Mouse (Mus musculus) E14TG2a.4 (cell line): ENCODE measurements around the gene Rhcg.
A peak's percentile ranks its signal among the peaks of the same experiment; 100 is the strongest.

Experiments used
- H3K27me3 ChIP-seq: 2 replicates; pipeline ENCODE4 v1.6.1; 2014; ENCODE audit warnings: low read length, control low read depth; ENCODE audit not compliant: insufficient read depth
- H3K36me3 ChIP-seq: 2 replicates; pipeline ENCODE4 v1.6.1; 2014; ENCODE audit warnings: low read length, control low read depth; ENCODE audit not compliant: insufficient read depth
- H3K4me1 ChIP-seq: replicated peaks from 2 replicates; pipeline ENCODE4 v1.6.1; 2014; ENCODE audit warnings: low read depth, low read length, control low read depth
- H3K4me3 ChIP-seq: replicated peaks from 2 replicates; pipeline ENCODE4 v1.5.1; 2014; ENCODE audit warnings: mild to moderate bottlenecking, low read length
- H3K9me3 ChIP-seq: 2 replicates; pipeline ENCODE4 v1.6.1; 2014; ENCODE audit warnings: low read length, control low read depth
- CTCF ChIP-seq: conservative IDR thresholded peaks from 2 replicates; pipeline ENCODE4 v1.5.1; 2014; ENCODE audit warnings: low read length
- NANOG ChIP-seq: IDR thresholded peaks from 2 replicates; pipeline ENCODE4 v1.6.1; 2014; ENCODE audit warnings: borderline replicate concordance, low read length, mixed read lengths
- POU5F1 ChIP-seq: IDR thresholded peaks from 2 replicates; pipeline ENCODE4 v1.6.1; 2014; ENCODE audit warnings: low read length, borderline replicate concordance

The Rhcg gene

DNA sequence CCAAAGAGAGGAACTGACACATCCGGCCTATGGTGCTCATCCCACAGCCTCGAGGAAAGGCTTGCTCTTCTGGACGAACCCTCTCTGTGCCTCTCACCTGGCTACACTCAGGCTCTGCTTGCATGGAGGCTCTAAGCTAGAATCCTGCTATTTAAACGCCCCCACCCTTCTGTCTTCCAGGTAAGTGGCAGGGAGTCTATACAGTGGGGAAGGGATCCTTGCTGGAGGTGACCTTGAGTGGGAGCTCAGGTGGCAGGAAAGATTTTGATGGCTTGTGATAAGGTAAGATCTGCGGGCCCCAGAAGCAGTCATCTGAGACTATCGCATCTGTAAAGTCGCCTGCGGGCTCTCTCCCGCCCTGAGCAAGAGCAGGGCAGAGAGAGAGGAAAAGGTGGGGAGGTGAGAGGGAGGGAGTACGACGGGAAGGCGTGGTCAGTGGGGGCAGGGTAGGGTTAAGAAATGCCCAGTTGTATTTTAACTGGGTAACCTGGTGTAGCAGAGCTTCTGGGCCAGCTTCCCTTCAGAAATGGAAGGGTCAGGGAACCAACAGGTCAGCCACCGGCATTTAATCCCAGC lies 14.4 kb upstream of the Rhcg start:
- Histone ChIP-seq H3K9me3 (no peaks in the 10 kb centered on the region), H3K4me1 (peaks cover 8% of the 10 kb centered on the region), H3K36me3 (no peaks in the 10 kb centered on the region), H3K4me3 (no peak overlapping the region), H3K27me3 (peaks cover 21% of the 10 kb centered on the region)
- TF ChIP-seq NANOG (no peak), CTCF (no peak), POU5F1 (no peak)

DNA sequence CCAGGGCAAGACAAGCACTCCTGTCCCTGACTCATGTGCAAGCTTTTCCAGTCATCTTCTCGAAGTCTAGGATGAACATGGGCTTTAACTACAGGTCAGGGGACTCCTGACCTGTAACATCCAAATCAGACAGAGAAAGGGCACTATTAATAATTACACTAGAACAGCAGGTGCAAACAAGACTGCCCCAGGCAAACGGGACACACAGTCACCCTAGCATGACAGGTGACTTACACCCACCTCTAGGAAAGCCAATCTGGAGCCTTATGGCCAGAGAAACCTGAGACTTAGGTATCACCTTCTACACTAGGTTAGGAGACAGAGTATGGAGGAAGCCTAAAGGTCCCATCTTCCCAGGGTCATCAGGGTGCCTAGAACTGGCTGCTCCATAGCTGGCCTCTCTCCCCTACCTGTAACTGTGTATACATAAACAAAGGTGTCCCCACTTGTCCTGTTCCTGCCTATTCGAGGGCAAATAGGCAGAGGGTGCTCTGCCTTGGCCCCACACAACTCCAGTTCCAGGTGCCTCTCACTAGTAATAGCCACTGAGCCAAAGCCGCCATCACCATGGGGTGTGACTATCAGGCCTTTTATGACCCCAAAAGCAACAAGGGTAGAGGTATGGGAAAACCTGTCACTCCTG lies 10.9 kb upstream of the Rhcg start:
- H3K27me3 ChIP-seq = peaks cover 25% of the 10 kb centered on the region
- peaks cover 8% of the 10 kb centered on the region for H3K4me1 ChIP-seq
- no peak overlapping the region for H3K4me3 ChIP-seq
- no peaks in the 10 kb centered on the region for H3K36me3 ChIP-seq
- H3K9me3 ChIP-seq = no peaks in the 10 kb centered on the region
- TF ChIP-seq CTCF (no peak), POU5F1 (no peak), NANOG (no peak)

GRCm38 (mm10) chr7:79626170-79626569 lies 8.7 kb upstream of the Rhcg start:
- TF ChIP-seq NANOG (no peak), POU5F1 (no peak), CTCF (no peak)

DNA sequence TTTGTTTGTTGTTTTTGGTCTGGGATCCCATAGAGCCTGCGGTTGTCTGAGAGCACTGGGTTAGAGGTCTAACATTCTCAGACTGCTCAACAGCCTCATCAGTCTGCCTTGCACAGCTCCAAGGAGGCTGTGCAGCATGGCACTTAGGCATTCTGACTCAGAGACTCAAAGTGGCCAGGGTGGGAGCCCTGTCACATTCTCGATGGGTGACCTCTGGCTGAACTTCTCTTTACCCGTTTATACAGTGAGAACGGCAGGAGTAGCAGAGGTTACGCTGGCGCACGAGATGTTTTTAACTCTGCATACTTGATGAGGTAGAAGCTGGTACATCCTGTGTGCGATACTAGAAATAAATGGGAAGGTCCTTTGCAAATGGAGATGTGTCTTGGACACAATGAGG lies 5.6 kb upstream of the Rhcg start:
- TF ChIP-seq NANOG (no peak), CTCF (no peak), POU5F1 (no peak)
- Histone ChIP-seq H3K4me3 (no peak overlapping the region), H3K9me3 (no peaks in the 10 kb centered on the region), H3K36me3 (no peaks in the 10 kb centered on the region), H3K27me3 (peaks cover 32% of the 10 kb centered on the region), H3K4me1 (peaks cover 6% of the 10 kb centered on the region; the same call in 1 of the 2 replicates)

More at GRCm38 (mm10) chr7:79626170-79626569, 8.7 kb upstream of the Rhcg start:
- Histone ChIP-seq H3K36me3 (no peaks in the 10 kb centered on the region), H3K4me1 (peaks cover 6% of the 10 kb centered on the region; the same call in 1 of the 2 replicates), H3K4me3 (no peak overlapping the region), H3K9me3 (no peaks in the 10 kb centered on the region), H3K27me3 (peaks cover 21% of the 10 kb centered on the region; the same call in 1 of the 2 replicates)

DNA sequence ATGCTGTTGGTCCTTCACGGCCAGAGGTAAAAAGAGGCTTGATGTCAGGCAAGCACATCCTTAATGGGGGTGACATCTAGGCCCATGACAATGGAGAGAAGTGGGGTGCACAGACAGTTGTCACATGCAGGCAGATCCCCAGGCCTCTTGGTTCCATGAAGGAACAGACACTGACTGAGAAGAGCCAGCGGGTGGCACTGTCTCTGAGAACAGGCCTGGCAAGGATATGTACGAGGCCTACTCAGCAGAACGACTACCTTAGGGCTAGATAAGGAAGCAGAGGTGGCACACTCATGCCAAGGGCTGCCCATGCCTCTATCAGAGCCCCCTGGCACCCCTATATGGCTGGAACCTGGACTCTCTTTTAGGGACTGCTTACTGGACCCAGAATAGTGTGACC lies 2.0 kb upstream of the Rhcg start:
- Histone ChIP-seq H3K27me3 (peaks cover 58% of the 10 kb centered on the region), H3K9me3 (no peaks in the 10 kb centered on the region), H3K4me3 (no peak overlapping the region), H3K4me1 (peaks cover 11% of the 10 kb centered on the region; the same call in 1 of the 2 replicates), H3K36me3 (no peaks in the 10 kb centered on the region)
- TF ChIP-seq POU5F1 (no peak), NANOG (no peak), CTCF (no peak)

GRCm38 (mm10) chr7:79615941-79616340 lies 1.5 kb downstream of the Rhcg start:
- no peaks in the 10 kb centered on the region for H3K36me3 ChIP-seq

GRCm38 (mm10) chr7:79615008-79615407 lies 2.4 kb downstream of the Rhcg start:
- H3K36me3 ChIP-seq = no peaks in the 10 kb centered on the region
- H3K9me3 ChIP-seq = no peaks in the 10 kb centered on the region
- TF ChIP-seq POU5F1 = no peak
- TF ChIP-seq CTCF = no peak
- no peak for TF ChIP-seq NANOG
- H3K27me3 ChIP-seq = peaks cover 82% of the 10 kb centered on the region
- H3K4me1 ChIP-seq = peaks cover 15% of the 10 kb centered on the region; the same call in 1 of the 2 replicates
- no peak overlapping the region for H3K4me3 ChIP-seq

More at GRCm38 (mm10) chr7:79615941-79616340, 1.5 kb downstream of the Rhcg start:
- Histone ChIP-seq H3K4me1 (peaks cover 15% of the 10 kb centered on the region; the same call in 1 of the 2 replicates), H3K27me3 (peaks cover 74% of the 10 kb centered on the region), H3K4me3 (no peak overlapping the region), H3K9me3 (no peaks in the 10 kb centered on the region)
- TF ChIP-seq NANOG (no peak), POU5F1 (no peak), CTCF (no peak)

DNA sequence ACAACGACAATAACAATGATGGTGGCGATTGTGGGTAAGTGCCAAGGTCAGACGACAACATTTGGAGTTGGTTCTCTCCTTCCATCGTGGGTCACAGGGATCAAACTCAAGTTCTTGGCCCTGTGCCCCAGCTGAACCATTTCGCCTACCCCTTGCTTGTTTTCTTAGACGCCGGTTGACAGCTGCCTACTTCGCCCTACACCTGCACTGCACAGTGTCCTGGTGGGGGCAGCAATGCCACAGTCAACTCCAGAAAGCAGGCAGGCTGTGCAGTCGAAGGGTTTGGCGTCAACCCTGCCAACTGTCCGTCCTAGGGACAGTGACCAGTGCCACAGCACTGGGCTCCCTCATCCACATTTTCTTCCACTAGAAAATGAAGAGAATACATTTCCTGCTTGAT lies 4.1 kb downstream of the Rhcg start:
- peaks cover 80% of the 10 kb centered on the region for H3K27me3 ChIP-seq
- TF ChIP-seq CTCF (no peak), POU5F1 (no peak), NANOG (no peak)
- H3K36me3 ChIP-seq = no peaks in the 10 kb centered on the region
- H3K4me1 ChIP-seq = peaks cover 18% of the 10 kb centered on the region; the same call in 1 of the 2 replicates
- H3K4me3 ChIP-seq = no peak overlapping the region
- no peaks in the 10 kb centered on the region for H3K9me3 ChIP-seq

GRCm38 (mm10) chr7:79612783-79613182 lies 4.7 kb downstream of the Rhcg start:
- Histone ChIP-seq H3K4me1 (peaks cover 19% of the 10 kb centered on the region), H3K36me3 (no peaks in the 10 kb centered on the region), H3K9me3 (no peaks in the 10 kb centered on the region), H3K4me3 (no peak overlapping the region), H3K27me3 (peaks cover 80% of the 10 kb centered on the region)
- TF ChIP-seq POU5F1 = no peak
- TF ChIP-seq CTCF = peak; percentile 50
